Mouse (Mus musculus): Measurements from ENCODE around the gene Dst. TPM values are rescaled to one million over a fixed set of nuclear protein-coding genes. Genes with fewer than 3 reads are reported as not detected.

Dst gene
- polyA plus RNA-seq, 2 experiments = 4.3 to 5.0 TPM

- no peaks in the 10 kb centered on the region for H3K9me3 ChIP-seq (ENCODE audit: control insufficient read depth, low read length)
- no peak overlapping the region for H3K4me2 ChIP-seq (ENCODE audit: low read depth)
- H3K9ac ChIP-seq (replicated peaks) = no peak overlapping the region
- no peak overlapping the region for H3K27ac ChIP-seq
- H3K4me3 ChIP-seq (ENCODE audit: insufficient read depth in 1 of 2, low read depth in 2 of 2, low read length in 2 of 2) = no peak overlapping the region
- H3K27me3 ChIP-seq (ENCODE audit: control insufficient read depth, insufficient read depth, low read length) = no peaks in the 10 kb centered on the region
- H3K4me1 ChIP-seq (replicated peaks; ENCODE audit: control insufficient read depth in 2 of 2, insufficient read depth in 2 of 2, low read length in 1 of 2) = peaks cover 0 to 3% of the 10 kb centered on the region in 2 experiments; a peak in 2 of 4 replicates
- 55% methylated on average over 15 of the region's 15 CpGs for WGBS (ENCODE audit: insufficient replicate concordance)
- no peak for TF ChIP-seq EP300 (IDR thresholded peaks at IDR 0.05; ENCODE audit: low read depth)
- TF ChIP-seq CTCF (IDR thresholded peaks at IDR 0.05; ENCODE audit: low read depth) = no peak
- ATAC-seq (ENCODE audit: insufficient read depth) (no peak), DNase-seq (ENCODE audit: low read depth in 3 of 3, low spot score in 3 of 3) (no peak)
- no peaks in the 10 kb centered on the region for H3K36me3 ChIP-seq (replicated peaks; ENCODE audit: control insufficient read depth, insufficient read depth, low read depth)
Observed at GRCm38 (mm10) chr1:34127714-34128474, 219.9 kb downstream of the Dst start.

DNA sequence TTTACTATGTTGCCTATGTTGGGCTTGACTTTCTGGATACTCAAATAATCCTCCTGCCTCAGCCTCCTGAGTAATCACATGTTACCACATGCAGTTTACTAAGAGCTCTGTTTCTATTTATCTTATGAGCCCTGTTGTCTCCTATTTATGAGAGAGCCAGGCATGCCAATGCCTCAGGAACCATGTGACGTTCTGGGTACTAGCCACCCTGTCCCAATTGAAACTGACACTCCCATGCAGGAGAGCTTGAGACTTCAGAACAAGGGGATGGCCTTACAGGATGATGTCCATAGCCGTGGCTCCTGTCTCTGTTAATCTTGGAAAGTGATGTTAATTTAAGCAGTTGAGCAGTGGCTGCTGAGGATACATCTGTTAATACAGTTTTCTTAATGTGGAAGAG lies 220.8 kb downstream of the Dst start:
- DNase-seq (ENCODE audit: low read depth in 3 of 3, low spot score in 3 of 3) (no peak), ATAC-seq (ENCODE audit: insufficient read depth) (no peak)
- Histone ChIP-seq H3K27ac (no peak overlapping the region), H3K9me3 (ENCODE audit: control insufficient read depth, low read length) (no peaks in the 10 kb centered on the region), H3K27me3 (ENCODE audit: control insufficient read depth, insufficient read depth, low read length) (no peaks in the 10 kb centered on the region), H3K36me3 (replicated peaks; ENCODE audit: control insufficient read depth, insufficient read depth, low read depth) (no peaks in the 10 kb centered on the region), H3K4me3 (ENCODE audit: insufficient read depth in 1 of 2, low read depth in 2 of 2, low read length in 2 of 2) (no peak overlapping the region), H3K4me1 (replicated peaks; ENCODE audit: control insufficient read depth in 2 of 2, insufficient read depth in 2 of 2, low read length in 1 of 2) (peaks cover 0 to 1% of the 10 kb centered on the region in 2 experiments; a peak in 2 of 4 replicates), H3K9ac (replicated peaks) (no peak overlapping the region), H3K4me2 (ENCODE audit: low read depth) (no peak overlapping the region)
- WGBS (ENCODE audit: insufficient replicate concordance) = 52% methylated on average over 2 of the region's 2 CpGs
- TF ChIP-seq EP300 (IDR thresholded peaks at IDR 0.05; ENCODE audit: low read depth) (no peak), CTCF (IDR thresholded peaks at IDR 0.05; ENCODE audit: low read depth) (no peak)

DNA sequence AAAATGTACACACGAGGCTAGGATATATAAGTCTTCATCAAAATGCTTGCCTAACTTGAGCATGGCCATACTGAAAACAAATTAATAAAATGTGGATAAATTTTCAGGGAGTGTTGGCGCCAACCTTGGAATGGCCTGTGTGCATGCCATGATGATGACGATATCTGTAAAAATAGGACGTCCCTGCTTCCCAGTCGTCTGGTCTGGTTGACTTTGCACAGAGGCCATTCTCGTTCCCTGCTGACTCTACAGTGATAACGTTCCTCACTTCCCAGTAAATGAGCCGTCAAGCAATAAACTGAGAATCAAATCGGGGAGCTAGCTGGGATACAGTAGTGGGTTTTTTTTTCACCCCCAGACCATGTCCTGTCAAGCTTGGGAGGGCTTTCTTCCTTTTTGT lies 221.7 kb downstream of the Dst start:
- Histone ChIP-seq H3K27ac (no peak overlapping the region), H3K27me3 (ENCODE audit: control insufficient read depth, insufficient read depth, low read length) (no peaks in the 10 kb centered on the region), H3K4me3 (ENCODE audit: insufficient read depth in 1 of 2, low read depth in 2 of 2, low read length in 2 of 2) (no peak overlapping the region), H3K4me2 (ENCODE audit: low read depth) (no peak overlapping the region), H3K9me3 (ENCODE audit: control insufficient read depth, low read length) (no peaks in the 10 kb centered on the region), H3K9ac (replicated peaks) (no peak overlapping the region), H3K36me3 (replicated peaks; ENCODE audit: control insufficient read depth, insufficient read depth, low read depth) (no peaks in the 10 kb centered on the region), H3K4me1 (replicated peaks; ENCODE audit: control insufficient read depth in 2 of 2, insufficient read depth in 2 of 2, low read length in 1 of 2) (peaks cover 0 to 1% of the 10 kb centered on the region in 2 experiments; a peak in 2 of 4 replicates)
- DNase-seq (ENCODE audit: low read depth in 3 of 3, low spot score in 3 of 3) (no peak), ATAC-seq (ENCODE audit: insufficient read depth) (no peak)
- WGBS (ENCODE audit: insufficient replicate concordance) = 55% methylated on average over 9 of the region's 9 CpGs
- TF ChIP-seq CTCF (IDR thresholded peaks at IDR 0.05; ENCODE audit: low read depth) = no peak
- no peak for TF ChIP-seq EP300 (IDR thresholded peaks at IDR 0.05; ENCODE audit: low read depth)

DNA sequence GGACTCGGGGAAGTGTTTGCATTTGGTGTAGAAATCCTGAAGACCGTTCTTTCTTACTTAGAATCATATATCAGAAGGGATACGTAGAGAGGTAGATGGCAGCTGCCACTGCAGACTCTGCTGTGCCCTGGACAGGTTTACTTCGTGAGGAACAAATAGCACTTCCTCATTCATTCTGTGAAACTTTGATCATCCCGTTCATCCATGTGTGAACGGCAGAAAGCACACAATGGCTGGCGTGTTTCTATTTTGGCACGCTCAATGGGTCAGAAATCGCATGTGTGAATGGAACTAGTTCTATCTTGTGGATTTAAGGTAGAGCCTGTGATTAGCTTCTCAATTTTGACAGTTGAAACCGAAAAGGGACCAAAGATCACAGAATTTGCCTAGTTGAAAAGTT lies 222.8 kb downstream of the Dst start:
- DNase-seq (ENCODE audit: low read depth in 3 of 3, low spot score in 3 of 3) = no peak
- peaks cover 0 to 1% of the 10 kb centered on the region in 2 experiments; a peak in 2 of 4 replicates for H3K4me1 ChIP-seq (replicated peaks; ENCODE audit: control insufficient read depth in 2 of 2, insufficient read depth in 2 of 2, low read length in 1 of 2)
- no peak overlapping the region for H3K9ac ChIP-seq (replicated peaks)
- no peak overlapping the region for H3K27ac ChIP-seq
- no peaks in the 10 kb centered on the region for H3K9me3 ChIP-seq (ENCODE audit: control insufficient read depth, low read length)
- no peak overlapping the region for H3K4me3 ChIP-seq (ENCODE audit: insufficient read depth in 1 of 2, low read depth in 2 of 2, low read length in 2 of 2)
- no peak overlapping the region for H3K4me2 ChIP-seq (ENCODE audit: low read depth)
- no peak for ATAC-seq (ENCODE audit: insufficient read depth)
- H3K36me3 ChIP-seq (replicated peaks; ENCODE audit: control insufficient read depth, insufficient read depth, low read depth) = no peaks in the 10 kb centered on the region
- H3K27me3 ChIP-seq (ENCODE audit: control insufficient read depth, insufficient read depth, low read length) = no peaks in the 10 kb centered on the region
- TF ChIP-seq CTCF (IDR thresholded peaks at IDR 0.05; ENCODE audit: low read depth) = no peak
- TF ChIP-seq EP300 (IDR thresholded peaks at IDR 0.05; ENCODE audit: low read depth) = no peak
- 59% methylated on average over 10 of the region's 10 CpGs for WGBS (ENCODE audit: insufficient replicate concordance)

DNA sequence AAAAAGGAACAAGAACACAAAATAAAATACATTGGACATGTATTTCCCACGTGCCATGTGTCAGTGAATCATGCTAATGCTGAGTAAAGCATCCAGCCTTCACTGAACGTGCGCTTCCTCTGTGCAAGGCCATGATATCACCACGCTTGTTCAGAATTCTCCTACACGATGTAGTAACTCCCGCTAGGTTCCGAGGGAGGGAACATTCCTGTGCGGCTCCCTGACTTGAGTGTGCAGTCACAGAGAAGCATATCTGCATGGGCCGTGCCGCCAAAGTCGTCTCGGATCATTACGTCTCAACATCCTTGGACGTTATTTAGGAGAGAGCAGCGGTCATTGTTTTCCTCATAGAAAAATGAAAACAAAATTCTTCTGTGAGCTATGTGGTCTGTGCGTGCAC lies 224.8 kb downstream of the Dst start:
- Histone ChIP-seq H3K9ac (replicated peaks) (no peak overlapping the region), H3K4me2 (ENCODE audit: low read depth) (no peak overlapping the region), H3K36me3 (replicated peaks; ENCODE audit: control insufficient read depth, insufficient read depth, low read depth) (no peaks in the 10 kb centered on the region), H3K27me3 (ENCODE audit: control insufficient read depth, insufficient read depth, low read length) (no peaks in the 10 kb centered on the region), H3K27ac (no peak overlapping the region), H3K9me3 (ENCODE audit: control insufficient read depth, low read length) (no peaks in the 10 kb centered on the region), H3K4me1 (replicated peaks; ENCODE audit: control insufficient read depth in 2 of 2, insufficient read depth in 2 of 2, low read length in 1 of 2) (peaks cover 0 to 1% of the 10 kb centered on the region in 2 experiments; a peak in 2 of 4 replicates), H3K4me3 (ENCODE audit: insufficient read depth in 1 of 2, low read depth in 2 of 2, low read length in 2 of 2) (no peak overlapping the region)
- TF ChIP-seq EP300 (IDR thresholded peaks at IDR 0.05; ENCODE audit: low read depth) (no peak), CTCF (IDR thresholded peaks at IDR 0.05; ENCODE audit: low read depth) (no peak)
- WGBS (ENCODE audit: insufficient replicate concordance) = 73% methylated on average over 16 of the region's 16 CpGs
- ATAC-seq (ENCODE audit: insufficient read depth) (no peak), DNase-seq (ENCODE audit: low read depth in 3 of 3, low spot score in 3 of 3) (no peak)

Data from liver, embryonic 14.5 days (tissue).